Mouse (Mus musculus) A20 (cell line): Measurements from ENCODE around the gene Srsf12.

Source experiments
- DNase-seq: peaks from one replicate; pipeline ENCODE4 v3.0.0-alpha.2; 2011; ENCODE audit warnings: low read depth, low spot score

Gene Srsf12

GRCm38 (mm10) chr4:33248915-33249314 lies 40.1 kb downstream of the Srsf12 start:
- DNase-seq = no peak

GRCm38 (mm10) chr4:33249716-33250230 lies 41.0 kb downstream of the Srsf12 start:
- DNase-seq = no peak

- DNase-seq = no peak
Observed at GRCm38 (mm10) chr4:33250867-33251266, 42.1 kb downstream of the Srsf12 start.

DNA sequence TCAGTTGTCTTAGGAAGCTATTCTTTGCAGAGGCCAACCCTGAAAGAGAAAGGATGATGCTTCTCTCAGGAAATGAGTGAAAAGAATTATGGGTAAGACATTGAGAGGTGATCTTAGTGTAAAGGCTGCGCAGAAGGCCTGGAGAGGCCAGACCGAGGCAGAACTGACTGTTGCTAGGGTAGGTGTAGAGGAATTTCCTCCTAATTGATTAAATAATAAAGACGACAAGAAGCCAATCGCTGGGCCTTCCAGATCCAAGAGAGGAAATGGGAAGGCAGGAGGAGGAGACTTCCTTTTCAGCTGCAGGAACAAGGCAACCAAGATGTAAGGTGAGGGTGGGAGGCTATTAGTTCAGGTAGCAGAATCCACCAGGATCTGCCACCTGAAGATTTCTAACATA lies 45.9 kb downstream of the Srsf12 start:
- DNase-seq = no peak

DNA sequence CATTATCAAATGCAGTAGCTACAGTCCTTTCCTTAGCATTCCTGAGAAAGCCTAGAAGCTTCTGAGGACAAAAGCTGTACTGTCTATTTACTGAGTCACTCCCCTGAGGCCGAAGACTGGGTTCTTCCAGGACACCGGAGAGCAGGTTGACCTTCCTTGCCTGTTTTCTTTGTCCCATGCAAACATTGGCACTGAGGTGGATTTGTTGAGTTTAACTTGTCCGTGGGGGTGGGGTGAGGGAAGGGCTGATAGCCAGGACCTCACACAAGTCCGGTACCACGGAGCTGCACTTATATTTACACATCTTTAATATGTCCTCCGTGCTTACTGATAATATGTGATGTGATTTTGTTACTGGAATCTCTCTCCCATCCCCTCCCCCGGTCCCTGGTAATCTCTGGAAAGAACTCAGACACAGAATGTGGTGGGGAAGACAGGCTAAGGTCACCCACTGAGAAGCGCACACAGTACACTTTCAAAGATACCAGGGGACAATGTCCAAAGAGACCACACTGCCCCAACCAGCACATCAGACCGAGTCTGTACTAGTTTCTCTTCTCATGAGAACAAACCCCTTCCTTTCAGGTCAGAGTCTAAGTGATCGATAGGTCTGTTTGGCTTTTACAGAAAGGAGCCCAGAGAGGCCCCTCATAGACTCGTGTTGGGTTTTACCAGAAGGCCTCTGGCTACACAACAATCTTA lies 48.6 kb downstream of the Srsf12 start:
- DNase-seq = no peak

GRCm38 (mm10) chr4:33260311-33260710 lies 51.5 kb downstream of the Srsf12 start:
- no peak for DNase-seq

- DNase-seq = no peak
Observed at GRCm38 (mm10) chr4:33261311-33261753, 52.5 kb downstream of the Srsf12 start.

DNA sequence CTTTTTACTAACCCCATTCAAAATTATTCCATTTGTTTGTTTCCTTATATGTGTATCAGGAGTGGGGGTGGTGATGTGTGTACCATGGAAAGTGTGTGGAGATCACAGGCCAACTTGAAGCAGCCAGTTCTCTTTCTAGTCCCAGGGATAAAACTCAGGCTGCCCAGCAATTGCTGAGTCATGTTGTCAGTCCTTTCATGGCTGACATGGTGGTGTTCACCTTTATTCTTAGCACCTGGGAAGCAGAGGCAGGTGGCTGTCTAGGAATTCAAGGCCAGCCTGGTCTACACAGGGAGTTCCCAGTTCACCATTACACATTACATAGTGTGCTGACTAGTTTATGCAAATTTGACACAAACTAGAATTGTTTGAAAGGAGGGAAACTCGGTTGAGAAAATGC lies 54.1 kb downstream of the Srsf12 start:
- DNase-seq = no peak

DNA sequence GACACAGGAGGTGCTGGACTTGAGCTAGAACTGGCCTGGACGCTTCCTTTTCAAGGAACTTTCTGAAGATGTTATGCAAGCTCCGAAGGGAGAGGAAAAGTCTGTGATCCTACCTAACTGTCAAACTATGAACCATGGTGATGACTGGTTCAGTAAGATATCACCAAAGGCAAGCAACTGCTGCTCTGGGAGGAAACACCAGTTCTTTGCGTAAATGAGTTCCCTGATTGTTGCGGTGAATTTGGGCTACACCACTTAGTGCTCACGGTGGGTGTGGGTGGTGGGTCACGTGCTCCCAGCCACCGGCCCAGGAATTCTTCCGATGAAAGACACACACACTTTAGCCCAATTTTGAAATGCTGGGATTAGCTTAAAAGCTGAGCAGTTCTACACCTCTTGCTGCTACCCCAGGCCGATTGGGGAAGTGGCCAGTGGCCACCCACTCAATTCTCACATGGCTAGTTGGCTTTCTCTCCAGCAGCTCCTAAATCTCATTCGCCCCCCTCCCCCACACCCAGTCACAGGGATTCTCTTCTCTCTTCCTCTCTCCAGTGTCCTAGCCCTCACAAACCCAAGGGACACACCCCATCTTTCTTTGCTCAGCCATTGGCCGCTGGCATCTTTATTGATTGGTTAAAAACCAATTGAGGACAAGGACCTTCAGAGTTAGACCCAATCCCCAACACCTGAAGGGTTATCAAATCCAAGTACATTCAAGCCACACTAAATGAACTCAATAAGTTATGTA lies 56.4 kb downstream of the Srsf12 start:
- no peak for DNase-seq

GRCm38 (mm10) chr4:33270386-33271314 lies 61.9 kb downstream of the Srsf12 start:
- no peak for DNase-seq

GRCm38 (mm10) chr4:33273437-33273836 lies 64.6 kb downstream of the Srsf12 start:
- DNase-seq = no peak

DNA sequence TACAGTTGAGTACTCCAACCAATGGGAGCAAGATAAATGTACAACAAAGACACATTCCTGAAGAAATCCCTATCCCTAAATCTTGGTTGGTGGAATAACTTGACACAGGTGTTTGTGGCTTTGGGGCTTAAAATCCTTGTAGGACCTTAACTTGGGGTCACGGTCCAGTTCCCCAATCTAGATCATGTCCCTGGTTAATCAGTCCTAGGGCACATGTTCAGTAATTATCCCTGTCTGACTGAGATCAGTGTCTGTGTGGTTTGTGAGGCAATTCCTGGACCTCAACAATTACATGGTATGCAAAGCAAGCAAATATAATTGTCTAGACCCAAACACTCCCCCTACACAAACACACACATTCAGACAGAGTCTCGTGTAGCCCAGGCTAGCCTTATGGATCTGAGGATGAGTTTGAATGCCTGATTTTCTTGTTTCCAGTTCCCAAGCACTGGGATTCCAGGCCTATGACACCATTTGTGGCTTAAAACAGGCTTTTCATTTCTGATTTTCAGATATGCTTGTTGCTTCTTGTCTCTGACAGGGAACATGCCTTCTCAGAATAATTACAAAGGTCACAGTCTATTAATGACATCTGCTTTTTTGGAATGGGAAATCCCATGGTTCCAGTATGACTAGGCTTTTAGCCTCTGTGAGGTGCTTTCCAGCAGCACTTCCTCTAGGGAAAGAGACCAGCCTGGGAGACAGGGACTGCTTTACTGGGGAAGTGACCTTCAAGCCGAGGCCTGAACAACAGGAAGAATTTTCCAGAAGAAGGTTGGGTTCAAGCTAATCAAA lies 73.3 kb downstream of the Srsf12 start:
- DNase-seq = no peak
